Mouse (Mus musculus) liver, embryonic 12.5 days (tissue): ENCODE results near the gene Gadd45g. TPM values are rescaled to one million over a fixed set of nuclear protein-coding genes. Genes with fewer than 3 reads are reported as not detected.

Experiments used
- ATAC-seq: fragments of 200-750 bp; cut with Nextera tagmentation; 2 replicates; pipeline ENCODE4 v1.8.0; 2017; ENCODE audit warnings: moderate number of reproducible peaks, mild to moderate bottlenecking, moderate library complexity
- H3K27ac ChIP-seq: fragments of 300-500 bp; sonication (generic); 2 replicates; pipeline ENCODE4 v1.5.1; 2016; ENCODE audit warnings: mild to moderate bottlenecking
- H3K27me3 ChIP-seq: fragments of 300-500 bp; sonication (generic); replicated peaks from 2 replicates; pipeline ENCODE4 v1.6.1; 2016; ENCODE audit warnings: mild to moderate bottlenecking, moderate library complexity
- H3K36me3 ChIP-seq: fragments of 300-500 bp; sonication (generic); 2 replicates; pipeline ENCODE4 v1.6.1; 2016; ENCODE audit warnings: mild to moderate bottlenecking, moderate library complexity
- H3K4me1 ChIP-seq: fragments of 300-500 bp; sonication (generic); 2 replicates; pipeline ENCODE4 v1.6.1; 2016
- H3K4me2 ChIP-seq: fragments of 300-500 bp; sonication (generic); 2 replicates; pipeline ENCODE4 v1.6.1; 2016; ENCODE audit warnings: mild to moderate bottlenecking, moderate library complexity
- H3K4me3 ChIP-seq: fragments of 300-500 bp; sonication (generic); 2 replicates; pipeline ENCODE4 v1.5.1; 2016; ENCODE audit warnings: mild to moderate bottlenecking, moderate library complexity
- H3K9ac ChIP-seq: fragments of 300-500 bp; sonication (generic); 2 replicates; pipeline ENCODE4 v1.6.1; 2016; ENCODE audit warnings: mild to moderate bottlenecking, moderate library complexity
- H3K9me3 ChIP-seq: fragments of 300-500 bp; sonication (generic); replicated peaks from 2 replicates; pipeline ENCODE4 v1.6.1; 2016; ENCODE audit warnings: mild to moderate bottlenecking, moderate library complexity
- WGBS: fragments of 180-500 bp; shearing (Covaris S2); methylation state at CpG from one replicate; pipeline ENCODE4 v1.1.7; 2016; ENCODE audit not compliant: insufficient replicate concordance; 5-methylcytosine and 5-hydroxymethylcytosine counted together
- polyA plus RNA-seq: library from polyadenylated mRNA; unstranded; fragments of >200 nt; fragmentation: Nextera tagmentation; extraction: Ambion mirVana; gene quantifications from 2 replicates; pipeline ENCODE4 v1.2.1, GENCODE M21; 2016

Gene Gadd45g
- polyA plus RNA-seq, 1 experiment from 2014 or later, result 23.3 TPM

DNA sequence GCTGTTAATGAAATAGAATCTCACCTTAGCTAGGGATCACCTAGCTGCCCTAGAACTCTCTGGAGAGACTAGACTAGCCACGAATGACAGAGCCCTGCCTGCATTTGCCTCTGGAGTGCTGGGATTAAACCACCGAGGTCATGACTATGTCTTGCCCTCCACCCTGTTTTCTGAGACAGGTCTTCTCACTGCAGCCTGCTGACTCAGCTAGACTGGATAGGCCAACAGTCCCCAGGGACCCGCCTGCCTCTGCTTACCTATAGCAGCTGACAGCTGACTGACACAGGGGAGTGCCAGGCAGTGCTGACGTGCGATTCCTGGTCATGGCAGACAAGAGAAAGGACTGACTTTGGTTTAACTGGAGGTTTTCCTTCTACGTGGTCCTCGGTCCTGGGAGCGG is 12.7 kb downstream of the Gadd45g start:
- no peaks in the 10 kb centered on the region for H3K36me3 ChIP-seq
- H3K4me3 ChIP-seq, result no peak overlapping the region
- no peaks in the 10 kb centered on the region for H3K4me1 ChIP-seq
- no peak overlapping the region for H3K4me2 ChIP-seq
- H3K27me3 ChIP-seq, result peaks cover 3% of the 10 kb centered on the region; the same call in 1 of the 2 replicates
- no peak overlapping the region for H3K27ac ChIP-seq
- no peak overlapping the region for H3K9ac ChIP-seq
- no peaks in the 10 kb centered on the region for H3K9me3 ChIP-seq
- ATAC-seq, result no peak
- 70% methylated on average over 8 of the region's 8 CpGs for WGBS

- H3K4me3 ChIP-seq, result no peak overlapping the region
- H3K27me3 ChIP-seq, result 0 out of 2 replicates have a peak, but pooled peaks cover 3% of the 10 kb centered on the region
- H3K9ac ChIP-seq, result no peak overlapping the region
- H3K9me3 ChIP-seq, result no peaks in the 10 kb centered on the region
- H3K36me3 ChIP-seq, result no peaks in the 10 kb centered on the region
- H3K4me1 ChIP-seq, result no peaks in the 10 kb centered on the region
- H3K27ac ChIP-seq, result no peak overlapping the region
- no peak for ATAC-seq
- 27% methylated on average over 3 of the region's 3 CpGs for WGBS
- H3K4me2 ChIP-seq, result no peak overlapping the region
These were observed 13.3 kb downstream of the Gadd45g start for GRCm38 (mm10) chr13:51859798-51860197.

GRCm38 (mm10) chr13:51862750-51863149 is 16.3 kb downstream of the Gadd45g start:
- no peak for ATAC-seq
- Histone ChIP-seq H3K9ac (no peak overlapping the region), H3K9me3 (no peaks in the 10 kb centered on the region), H3K4me3 (no peak overlapping the region), H3K36me3 (no peaks in the 10 kb centered on the region), H3K27ac (no peak overlapping the region), H3K4me1 (no peaks in the 10 kb centered on the region), H3K4me2 (no peak overlapping the region), H3K27me3 (0 out of 2 replicates have a peak, but pooled peaks cover 9% of the 10 kb centered on the region)
- 89% methylated on average over 1 of the region's 1 CpGs for WGBS

- no peaks in the 10 kb centered on the region for H3K9me3 ChIP-seq
- H3K4me2 ChIP-seq, result no peak overlapping the region
- no peak for ATAC-seq
- no peaks in the 10 kb centered on the region for H3K4me1 ChIP-seq
- no peak overlapping the region for H3K4me3 ChIP-seq
- H3K9ac ChIP-seq, result no peak overlapping the region
- H3K27me3 ChIP-seq, result peaks cover 22% of the 10 kb centered on the region; the same call in 1 of the 2 replicates
- H3K36me3 ChIP-seq, result no peaks in the 10 kb centered on the region
- no peak overlapping the region for H3K27ac ChIP-seq
- 57% methylated on average over 11 of the region's 11 CpGs for WGBS
These were observed 19.7 kb downstream of the Gadd45g start for GRCm38 (mm10) chr13:51866151-51866659.

- Histone ChIP-seq H3K9me3 (no peaks in the 10 kb centered on the region), H3K27ac (no peak overlapping the region), H3K4me1 (no peaks in the 10 kb centered on the region), H3K27me3 (peaks cover 22% of the 10 kb centered on the region; the same call in 1 of the 2 replicates), H3K4me3 (no peak overlapping the region), H3K4me2 (no peak overlapping the region), H3K9ac (no peak overlapping the region), H3K36me3 (no peaks in the 10 kb centered on the region)
- WGBS, result 60% methylated on average over 12 of the region's 12 CpGs
- no peak for ATAC-seq
These were observed 22.1 kb downstream of the Gadd45g start for GRCm38 (mm10) chr13:51868491-51869128.

DNA sequence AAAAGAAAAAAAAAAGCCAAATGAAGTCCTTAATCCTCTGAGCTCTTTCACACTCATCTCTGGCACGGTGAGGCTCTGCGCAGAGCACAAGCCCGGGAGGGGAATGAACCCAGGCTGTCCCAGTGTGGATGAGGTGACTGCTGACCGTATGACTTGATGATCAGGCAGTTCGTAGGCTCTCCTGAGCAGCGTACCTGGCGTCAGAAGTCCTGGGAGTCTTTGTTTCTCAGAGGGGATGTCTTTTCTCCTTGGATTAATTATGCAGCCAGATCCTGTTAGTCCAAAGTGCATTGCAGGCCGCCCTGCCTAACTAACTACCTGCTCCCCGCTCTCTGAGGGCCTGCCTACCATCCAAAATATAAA is 22.6 kb downstream of the Gadd45g start:
- Histone ChIP-seq H3K4me3 (no peak overlapping the region), H3K9ac (no peak overlapping the region), H3K27me3 (peaks cover 22% of the 10 kb centered on the region; the same call in 1 of the 2 replicates), H3K36me3 (no peaks in the 10 kb centered on the region), H3K4me1 (no peaks in the 10 kb centered on the region), H3K4me2 (no peak overlapping the region), H3K9me3 (no peaks in the 10 kb centered on the region), H3K27ac (no peak overlapping the region)
- no peak for ATAC-seq
- 76% methylated on average over 9 of the region's 9 CpGs for WGBS

GRCm38 (mm10) chr13:51871148-51871547 is 24.7 kb downstream of the Gadd45g start:
- no peaks in the 10 kb centered on the region for H3K36me3 ChIP-seq
- H3K4me2 ChIP-seq, result no peak overlapping the region
- H3K9ac ChIP-seq, result no peak overlapping the region
- H3K9me3 ChIP-seq, result no peaks in the 10 kb centered on the region
- no peak overlapping the region for H3K4me3 ChIP-seq
- ATAC-seq, result no peak
- H3K27ac ChIP-seq, result no peak overlapping the region
- peaks cover 27% of the 10 kb centered on the region for H3K27me3 ChIP-seq
- no peaks in the 10 kb centered on the region for H3K4me1 ChIP-seq
- WGBS, result 75% methylated on average over 4 of the region's 4 CpGs

- Histone ChIP-seq H3K9me3 (no peaks in the 10 kb centered on the region), H3K4me3 (no peak overlapping the region), H3K27me3 (peaks cover 25% of the 10 kb centered on the region), H3K9ac (no peak overlapping the region), H3K36me3 (no peaks in the 10 kb centered on the region), H3K4me2 (no peak overlapping the region), H3K4me1 (no peaks in the 10 kb centered on the region), H3K27ac (no peak overlapping the region)
- no peak for ATAC-seq
- 81% methylated on average over 9 of the region's 9 CpGs for WGBS
These were observed 25.9 kb downstream of the Gadd45g start for GRCm38 (mm10) chr13:51872252-51872962.

- H3K9ac ChIP-seq, result no peak overlapping the region
- H3K4me2 ChIP-seq, result no peak overlapping the region
- no peaks in the 10 kb centered on the region for H3K36me3 ChIP-seq
- no peak overlapping the region for H3K27ac ChIP-seq
- ATAC-seq, result no peak
- H3K4me3 ChIP-seq, result no peak overlapping the region
- no peaks in the 10 kb centered on the region for H3K9me3 ChIP-seq
- H3K4me1 ChIP-seq, result no peaks in the 10 kb centered on the region
- 73% methylated on average over 9 of the region's 9 CpGs for WGBS
- peaks cover 24% of the 10 kb centered on the region for H3K27me3 ChIP-seq
These were observed 26.6 kb downstream of the Gadd45g start for GRCm38 (mm10) chr13:51872963-51873514.

- H3K27ac ChIP-seq, result no peak overlapping the region
These were observed 27.3 kb downstream of the Gadd45g start for GRCm38 (mm10) chr13:51873786-51874185.

DNA sequence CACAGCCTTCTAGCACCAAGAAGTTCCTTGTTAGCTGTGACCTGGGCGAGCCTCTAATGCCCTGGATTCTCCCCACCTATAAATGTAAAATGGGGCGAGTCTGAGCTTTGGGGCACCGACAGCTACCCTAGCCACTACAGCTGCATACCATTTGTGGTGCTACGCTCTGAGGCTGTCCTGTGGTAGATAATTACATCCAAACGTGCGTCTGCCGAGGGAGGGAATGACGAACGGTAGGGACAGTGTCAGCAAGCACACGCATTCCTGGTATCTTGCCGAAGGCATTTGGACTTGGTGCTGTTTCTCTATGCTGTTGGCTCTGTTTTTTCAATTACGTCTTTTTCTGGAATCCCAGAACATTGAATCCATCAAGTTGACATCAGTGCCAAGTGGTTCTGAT is 29.7 kb downstream of the Gadd45g start:
- H3K9me3 ChIP-seq, result no peaks in the 10 kb centered on the region
- no peak overlapping the region for H3K27ac ChIP-seq
- H3K4me3 ChIP-seq, result no peak overlapping the region
- WGBS, result 75% methylated on average over 12 of the region's 12 CpGs
- peaks cover 16% of the 10 kb centered on the region for H3K27me3 ChIP-seq
- H3K36me3 ChIP-seq, result no peaks in the 10 kb centered on the region
- no peak overlapping the region for H3K4me2 ChIP-seq
- H3K9ac ChIP-seq, result no peak overlapping the region
- H3K4me1 ChIP-seq, result peaks cover 4% of the 10 kb centered on the region
- ATAC-seq, result no peak

More at GRCm38 (mm10) chr13:51873786-51874185, 27.3 kb downstream of the Gadd45g start:
- H3K27me3 ChIP-seq, result peaks cover 18% of the 10 kb centered on the region
- 78% methylated on average over 5 of the region's 5 CpGs for WGBS
- H3K36me3 ChIP-seq, result no peaks in the 10 kb centered on the region
- H3K4me3 ChIP-seq, result no peak overlapping the region
- ATAC-seq, result no peak
- H3K4me1 ChIP-seq, result no peaks in the 10 kb centered on the region
- no peak overlapping the region for H3K4me2 ChIP-seq
- H3K9me3 ChIP-seq, result no peaks in the 10 kb centered on the region
- no peak overlapping the region for H3K9ac ChIP-seq

DNA sequence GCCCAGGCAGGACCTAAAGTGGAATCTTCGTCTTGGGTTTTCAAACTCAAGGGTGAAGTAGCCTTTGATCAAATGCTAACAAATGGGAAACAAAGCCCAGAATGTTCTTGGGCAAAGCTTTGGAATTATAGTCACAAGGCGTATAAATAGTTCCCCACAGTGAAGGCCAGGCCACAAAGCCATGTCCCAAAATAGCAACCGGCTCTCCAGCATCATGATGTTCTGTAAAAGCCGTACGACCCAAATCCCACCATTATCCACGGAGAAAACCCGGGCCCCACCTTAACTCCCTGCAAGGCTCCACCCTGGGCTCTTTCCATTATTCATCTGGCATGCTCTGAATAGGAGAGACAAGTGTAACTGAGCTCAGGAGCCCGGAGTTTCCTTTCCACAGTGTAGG is 32.3 kb downstream of the Gadd45g start:
- Histone ChIP-seq H3K9ac (no peak overlapping the region), H3K9me3 (no peaks in the 10 kb centered on the region)
- WGBS, result 42% methylated on average over 8 of the region's 8 CpGs

More for the DNA sequence above, 32.3 kb downstream of the Gadd45g start:
- ATAC-seq, result no peak
- Histone ChIP-seq H3K4me3 (no peak overlapping the region), H3K27me3 (peaks cover 22% of the 10 kb centered on the region), H3K27ac (no peak overlapping the region), H3K36me3 (no peaks in the 10 kb centered on the region), H3K4me2 (no peak overlapping the region), H3K4me1 (peaks cover 21% of the 10 kb centered on the region)
